Mouse (Mus musculus): Measurements from ENCODE around the gene Dpysl4. TPM values are rescaled to one million over a fixed set of nuclear protein-coding genes. Genes with fewer than 3 reads are reported as not detected.

The Dpysl4 gene
- total and polyA plus RNA-seq, 3 experiments: not detected

GRCm38 (mm10) chr7:139080714-139081113 is 5.1 kb upstream of the Dpysl4 start:
- peak; percentile 30 to 45; a peak in 3 of 4 replicates for TF ChIP-seq CTCF (conservative IDR thresholded peaks at IDR 0.05 in 1 of 2, IDR thresholded peaks at IDR 0.05 in 1 of 2; ENCODE audit: low read depth in 2 of 2, low read length in 2 of 2)
- no peak for TF ChIP-seq POLR2AphosphoS2 (IDR thresholded peaks at IDR 0.05; ENCODE audit: low read depth, low read length)
- peak; percentile 6 for TF ChIP-seq RAD21 (IDR thresholded peaks at IDR 0.05; ENCODE audit: low read depth, low read length)
- TF ChIP-seq ZC3H11A (IDR thresholded peaks at IDR 0.05; ENCODE audit: low read depth, low read length): no peak
- H3K9ac ChIP-seq (ENCODE audit: insufficient read depth, low read depth): no peak overlapping the region
- in situ Hi-C loops (cut with MboI; ENCODE audit: low pct_ligation_motif_present, low pct_unique_long_range_greater_than_20kb, low sequenced_read_pairs) (no loop called here), dilution Hi-C loops (cut with MboI; ENCODE audit: extremely low pct_ligation_motif_present, extremely low pct_unique_long_range_greater_than_20kb, low sequenced_read_pairs) (no loop called here)
- H3K27ac ChIP-seq (ENCODE audit: insufficient read depth, low read depth): no peak overlapping the region
- H3K9me3 ChIP-seq (replicated peaks; ENCODE audit: low read length): peaks cover 4% of the 10 kb centered on the region
- no peaks in the 10 kb centered on the region for H3K36me3 ChIP-seq (replicated peaks in 1 of 2; ENCODE audit: control insufficient read depth in 1 of 2, insufficient read depth in 1 of 2, low read length in 1 of 2)
- H3K4me3 ChIP-seq (replicated peaks in 1 of 3; ENCODE audit: low read depth in 2 of 3, low read length in 2 of 3, poor library complexity in 1 of 3): no peak overlapping the region
- H3K4me2 ChIP-seq (ENCODE audit: insufficient read depth, low read depth, poor library complexity, severe bottlenecking): no peak overlapping the region
- no peak for DNase-seq (ENCODE audit: extremely low read depth)
- no peaks in the 10 kb centered on the region for H3K79me2 ChIP-seq (replicated peaks; ENCODE audit: control insufficient read depth, extremely low read depth, insufficient read depth, poor library complexity, severe bottlenecking)
- H3K27me3 ChIP-seq (replicated peaks): peaks cover 77% of the 10 kb centered on the region
- H3K4me1 ChIP-seq (ENCODE audit: control insufficient read depth in 1 of 2, insufficient read depth in 2 of 2): no peaks in the 10 kb centered on the region

GRCm38 (mm10) chr7:139081158-139081557 is 4.6 kb upstream of the Dpysl4 start:
- Histone ChIP-seq H3K4me3 (replicated peaks in 1 of 3; ENCODE audit: low read depth in 2 of 3, low read length in 2 of 3, poor library complexity in 1 of 3) (no peak overlapping the region), H3K9ac (ENCODE audit: insufficient read depth, low read depth) (no peak overlapping the region), H3K36me3 (replicated peaks in 1 of 2; ENCODE audit: control insufficient read depth in 1 of 2, insufficient read depth in 1 of 2, low read length in 1 of 2) (no peaks in the 10 kb centered on the region), H3K4me1 (ENCODE audit: control insufficient read depth in 1 of 2, insufficient read depth in 2 of 2) (no peaks in the 10 kb centered on the region), H3K79me2 (replicated peaks; ENCODE audit: control insufficient read depth, extremely low read depth, insufficient read depth, poor library complexity, severe bottlenecking) (no peaks in the 10 kb centered on the region), H3K9me3 (replicated peaks; ENCODE audit: low read length) (peaks cover 4% of the 10 kb centered on the region), H3K4me2 (ENCODE audit: insufficient read depth, low read depth, poor library complexity, severe bottlenecking) (no peak overlapping the region), H3K27ac (ENCODE audit: insufficient read depth, low read depth) (no peak overlapping the region), H3K27me3 (replicated peaks) (peaks cover 73% of the 10 kb centered on the region)
- DNase-seq (ENCODE audit: extremely low read depth): no peak
- dilution Hi-C loops (cut with MboI; ENCODE audit: extremely low pct_ligation_motif_present, extremely low pct_unique_long_range_greater_than_20kb, low sequenced_read_pairs) (no loop called here), in situ Hi-C loops (cut with MboI; ENCODE audit: low pct_ligation_motif_present, low pct_unique_long_range_greater_than_20kb, low sequenced_read_pairs) (no loop called here)
- TF ChIP-seq ZMIZ1 (IDR thresholded peaks at IDR 0.05; ENCODE audit: low read depth, low read length) (no peak), EP300 (IDR thresholded peaks at IDR 0.05; ENCODE audit: low read length) (no peak), USF2 (conservative IDR thresholded peaks at IDR 0.05; ENCODE audit: low read depth, low read length) (no peak), CTCF (conservative IDR thresholded peaks at IDR 0.05 in 1 of 2, IDR thresholded peaks at IDR 0.05 in 1 of 2; ENCODE audit: low read depth in 2 of 2, low read length in 2 of 2) (no peak), HCFC1 (IDR thresholded peaks at IDR 0.05; ENCODE audit: low read depth, low read length) (no peak), MEF2A (IDR thresholded peaks at IDR 0.05; ENCODE audit: borderline replicate concordance, low read depth, low read length) (no peak), UBTF (IDR thresholded peaks at IDR 0.05; ENCODE audit: low read depth, low read length) (no peak), CHD1 (IDR thresholded peaks at IDR 0.05; ENCODE audit: low read depth, low read length) (no peak)

- Histone ChIP-seq H3K36me3 (replicated peaks in 1 of 2; ENCODE audit: control insufficient read depth in 1 of 2, insufficient read depth in 1 of 2, low read length in 1 of 2) (no peaks in the 10 kb centered on the region), H3K4me3 (replicated peaks in 1 of 3; ENCODE audit: low read depth in 2 of 3, low read length in 2 of 3, poor library complexity in 1 of 3) (no peak overlapping the region), H3K9me3 (replicated peaks; ENCODE audit: low read length) (peaks cover 4% of the 10 kb centered on the region), H3K9ac (ENCODE audit: insufficient read depth, low read depth) (no peak overlapping the region), H3K4me2 (ENCODE audit: insufficient read depth, low read depth, poor library complexity, severe bottlenecking) (no peak overlapping the region), H3K79me2 (replicated peaks; ENCODE audit: control insufficient read depth, extremely low read depth, insufficient read depth, poor library complexity, severe bottlenecking) (no peaks in the 10 kb centered on the region), H3K27me3 (replicated peaks) (peaks cover 62% of the 10 kb centered on the region), H3K4me1 (ENCODE audit: control insufficient read depth in 1 of 2, insufficient read depth in 2 of 2) (no peaks in the 10 kb centered on the region), H3K27ac (ENCODE audit: insufficient read depth, low read depth) (no peak overlapping the region)
- in situ Hi-C loops (cut with MboI; ENCODE audit: low pct_ligation_motif_present, low pct_unique_long_range_greater_than_20kb, low sequenced_read_pairs) (no loop called here), dilution Hi-C loops (cut with MboI; ENCODE audit: extremely low pct_ligation_motif_present, extremely low pct_unique_long_range_greater_than_20kb, low sequenced_read_pairs) (no loop called here)
- no peak for DNase-seq (ENCODE audit: extremely low read depth)
- no peak for TF ChIP-seq CHD2 (IDR thresholded peaks at IDR 0.05; ENCODE audit: low read length)
- no peak for TF ChIP-seq ELF1 (IDR thresholded peaks at IDR 0.05; ENCODE audit: low read depth, low read length)
- no peak for TF ChIP-seq ETS1 (conservative IDR thresholded peaks at IDR 0.05; ENCODE audit: low read depth, low read length)
- TF ChIP-seq NELFE (IDR thresholded peaks at IDR 0.05; ENCODE audit: low read depth, low read length): no peak
- TF ChIP-seq CTCF (conservative IDR thresholded peaks at IDR 0.05 in 1 of 2, IDR thresholded peaks at IDR 0.05 in 1 of 2; ENCODE audit: low read depth in 2 of 2, low read length in 2 of 2): no peak
- TF ChIP-seq ZNF384 (IDR thresholded peaks at IDR 0.05; ENCODE audit: low read depth, low read length): no peak
- no peak for TF ChIP-seq GABPA (IDR thresholded peaks at IDR 0.05; ENCODE audit: insufficient replicate concordance, low read depth, low read length)
- TF ChIP-seq MAFK (IDR thresholded peaks at IDR 0.05; ENCODE audit: insufficient replicate concordance, low read length): no peak
- TF ChIP-seq MAX (IDR thresholded peaks at IDR 0.05; ENCODE audit: low read length): no peak
- no peak for TF ChIP-seq RCOR1 (conservative IDR thresholded peaks at IDR 0.05; ENCODE audit: low read depth, low read length)
- no peak for TF ChIP-seq UBTF (IDR thresholded peaks at IDR 0.05; ENCODE audit: low read depth, low read length)
- TF ChIP-seq MAZ (IDR thresholded peaks at IDR 0.05; ENCODE audit: low read depth, low read length): no peak
- no peak for TF ChIP-seq SMC3 (IDR thresholded peaks at IDR 0.05; ENCODE audit: low read depth, low read length)
- TF ChIP-seq KAT2A (IDR thresholded peaks at IDR 0.05; ENCODE audit: insufficient replicate concordance, low read length): no peak
- TF ChIP-seq BHLHE40 (IDR thresholded peaks at IDR 0.05; ENCODE audit: low read depth, low read length): no peak
Measured at GRCm38 (mm10) chr7:139082281-139082680, 3.5 kb upstream of the Dpysl4 start.

Data from CH12.LX (cell line).